Mouse (Mus musculus) liver, postnatal 0 days (tissue): ENCODE measurements around the gene Siglece.

Experiments
- CTCF ChIP-seq: sonication (generic); IDR thresholded peaks from 2 replicates; pipeline ENCODE4 v1.5.1; 2016; ENCODE audit warnings: antibody characterized with exemption, low read depth
- EP300 ChIP-seq: IDR thresholded peaks from 2 replicates; pipeline ENCODE4 v1.6.1; 2016; ENCODE audit warnings: antibody characterized with exemption, low read depth, mild to moderate bottlenecking

GRCm38 (mm10) chr7:43656232-43656631 is 3.7 kb downstream of the Siglece start:
- TF ChIP-seq CTCF (no peak), EP300 (no peak)
